Mouse (Mus musculus) cortical plate, adult 2 months (tissue): ENCODE data around the gene Ackr3. TPM values are rescaled to one million over a fixed set of nuclear protein-coding genes. Genes with fewer than 3 reads are reported as not detected.

Experiments used
- H3K27ac ChIP-seq: fragments of 200-500 bp; 2 replicates; pipeline ENCODE4 v1.5.1; 2012; ENCODE audit warnings: low read length, control low read depth, inconsistent platforms; ENCODE audit not compliant: insufficient read depth
- H3K4me1 ChIP-seq: fragments of 200-500 bp; 2 replicates; pipeline ENCODE4 v1.6.1; 2011; ENCODE audit warnings: low read length; ENCODE audit not compliant: control insufficient read depth, insufficient read depth
- H3K4me3 ChIP-seq: fragments of 200-500 bp; 2 replicates; pipeline ENCODE4 v1.5.1; 2011; ENCODE audit warnings: mild to moderate bottlenecking, low read length, control low read depth; ENCODE audit not compliant: insufficient read depth
- CTCF ChIP-seq: fragments of 200-500 bp; IDR thresholded peaks from 2 replicates; pipeline ENCODE4 v1.5.1; 2011; ENCODE audit warnings: mild to moderate bottlenecking, control low read depth, low read length; ENCODE audit not compliant: insufficient read depth; ENCODE audit errors: extremely low read depth
- POLR2A ChIP-seq: fragments of 200-500 bp; IDR thresholded peaks from 2 replicates; pipeline ENCODE4 v1.6.1; 2011; ENCODE audit warnings: mild to moderate bottlenecking, low read length, control low read depth; ENCODE audit not compliant: insufficient read depth; ENCODE audit errors: extremely low read depth
- polyA plus RNA-seq: library from polyadenylated mRNA; depleted of rRNA; stranded (reverse); fragments of >200 nt; gene quantifications from 2 replicates; pipeline ENCODE4 v1.2.3, GENCODE M21; 2012; rRNA removed

Ackr3 gene
- 16.7 and 17.6 TPM in 2 replicates for polyA plus RNA-seq

DNA sequence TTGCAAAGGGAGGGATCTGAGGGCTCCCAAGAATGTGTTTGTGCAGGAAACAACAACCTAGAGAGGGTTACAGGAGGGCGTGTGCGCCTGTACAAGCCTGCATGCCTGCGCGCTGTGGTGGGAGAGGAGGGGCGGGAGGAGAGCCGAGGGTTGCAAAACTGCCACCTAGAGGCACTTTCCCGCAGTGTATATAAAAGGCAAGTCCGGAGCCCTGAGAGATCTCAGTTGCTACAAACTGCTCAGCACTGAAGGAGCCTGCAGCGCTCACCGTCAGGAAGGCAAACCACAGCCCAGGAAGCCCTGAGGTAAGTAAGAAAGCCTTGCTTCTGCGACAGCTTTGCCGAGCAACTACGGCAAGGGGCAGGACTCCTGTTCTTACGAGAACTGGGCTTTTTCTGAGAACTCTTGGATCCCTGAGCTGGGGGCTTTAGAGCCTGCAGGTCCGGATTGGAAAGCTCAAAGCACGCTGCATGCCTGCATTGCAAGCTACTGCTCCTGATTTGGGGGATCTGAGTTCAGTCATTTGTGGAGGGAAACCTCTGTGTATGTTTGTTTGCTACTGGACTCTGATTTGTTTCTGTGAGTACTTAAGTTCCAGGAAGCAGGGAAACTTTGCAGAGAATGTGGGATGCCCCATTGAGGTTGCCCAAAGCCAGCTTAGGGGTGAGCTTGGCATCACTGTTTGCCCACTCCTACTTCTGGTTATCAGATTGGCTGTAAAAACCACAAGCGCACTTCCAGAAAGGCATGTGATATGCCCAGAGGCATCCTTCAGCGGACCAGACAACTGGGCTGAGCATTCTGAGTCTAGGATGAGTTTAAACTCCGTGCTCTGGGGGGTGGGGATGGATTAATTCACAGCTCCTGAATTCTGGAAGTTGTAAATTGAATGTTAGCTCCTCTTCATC lies at the start of gene Ackr3:
Ackr3 (plus strand) TSS at position 198 of the 908 bp plus-strand sequence.
- Histone ChIP-seq H3K27ac (peak within 1 kb of the TSS; percentile 5; the same call in 1 of the 2 replicates), H3K4me1 (peaks cover 2% of the 10 kb centered on the region; the same call in 1 of the 2 replicates), H3K4me3 (peak within 1 kb of the TSS; percentile 52)
- TF ChIP-seq POLR2A (peak; percentile 97), CTCF (peak; percentile 53)

DNA sequence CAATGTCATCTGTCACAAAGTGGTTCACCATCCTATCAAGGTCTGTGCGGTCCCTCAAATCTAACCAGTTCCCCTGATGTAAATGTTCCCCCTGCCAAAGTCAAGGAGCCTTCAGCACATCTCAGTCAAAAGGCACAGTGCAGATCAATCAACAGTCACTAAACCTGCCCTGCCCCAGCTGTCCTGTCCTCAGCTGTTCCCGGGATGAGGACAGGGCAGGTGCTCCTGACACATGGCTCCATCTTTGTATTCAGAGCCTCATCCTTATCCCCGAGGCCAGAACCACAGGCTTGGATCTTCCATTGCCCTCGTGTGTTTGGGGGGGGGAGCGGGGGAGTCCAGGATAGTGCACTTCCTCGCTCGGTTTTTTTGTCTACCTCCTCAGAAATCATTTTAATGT lies 47.2 kb upstream of the Ackr3 start:
- H3K4me1 ChIP-seq: no peaks in the 10 kb centered on the region
- TF ChIP-seq CTCF (no peak), POLR2A (no peak)
- H3K4me3 ChIP-seq: no peak overlapping the region
- H3K27ac ChIP-seq: no peak overlapping the region

DNA sequence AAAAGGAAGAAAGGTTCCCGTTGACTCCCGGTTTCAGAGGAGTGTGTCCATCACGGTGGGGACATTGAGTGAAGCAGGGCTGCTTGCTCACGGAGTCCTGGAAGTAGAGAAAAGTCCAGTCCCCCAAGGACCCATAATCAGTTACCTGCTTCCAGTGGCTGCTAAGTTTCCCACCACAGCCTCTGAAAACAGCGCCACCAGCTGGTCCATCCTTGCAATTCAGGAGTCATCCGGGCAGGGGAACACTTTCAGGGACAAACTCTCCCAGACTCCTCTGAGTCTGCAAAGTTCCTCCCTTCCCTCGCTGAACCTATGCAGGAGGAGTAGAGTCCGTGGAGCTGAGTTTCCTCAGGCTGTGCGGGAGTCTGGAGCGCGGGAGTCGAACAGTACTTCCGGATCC lies 43.9 kb upstream of the Ackr3 start:
- no peak overlapping the region for H3K4me3 ChIP-seq
- no peak for TF ChIP-seq POLR2A
- TF ChIP-seq CTCF: no peak
- no peaks in the 10 kb centered on the region for H3K4me1 ChIP-seq
- no peak overlapping the region for H3K27ac ChIP-seq

DNA sequence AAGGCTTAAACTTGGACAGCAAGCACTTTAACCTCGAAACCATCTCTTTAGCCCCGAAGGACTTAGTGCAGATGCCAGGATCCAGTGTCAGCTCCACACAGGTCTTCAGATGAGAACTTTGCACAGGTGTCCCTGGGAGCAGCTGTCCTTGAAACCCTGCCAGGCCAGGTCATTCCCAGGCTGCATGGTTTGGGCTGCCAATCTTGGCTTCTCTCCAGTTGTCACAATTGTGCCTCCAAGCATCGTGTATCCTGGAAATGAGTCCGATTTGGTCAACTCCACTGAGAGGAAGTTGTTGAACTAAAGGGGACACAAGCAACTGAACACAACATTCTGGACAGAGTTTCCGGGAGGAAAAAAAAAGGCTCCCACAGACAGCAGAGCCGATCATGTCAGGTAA lies 42.2 kb upstream of the Ackr3 start:
- no peak overlapping the region for H3K4me3 ChIP-seq
- H3K4me1 ChIP-seq: no peaks in the 10 kb centered on the region
- TF ChIP-seq CTCF: no peak
- TF ChIP-seq POLR2A: no peak
- H3K27ac ChIP-seq: no peak overlapping the region

DNA sequence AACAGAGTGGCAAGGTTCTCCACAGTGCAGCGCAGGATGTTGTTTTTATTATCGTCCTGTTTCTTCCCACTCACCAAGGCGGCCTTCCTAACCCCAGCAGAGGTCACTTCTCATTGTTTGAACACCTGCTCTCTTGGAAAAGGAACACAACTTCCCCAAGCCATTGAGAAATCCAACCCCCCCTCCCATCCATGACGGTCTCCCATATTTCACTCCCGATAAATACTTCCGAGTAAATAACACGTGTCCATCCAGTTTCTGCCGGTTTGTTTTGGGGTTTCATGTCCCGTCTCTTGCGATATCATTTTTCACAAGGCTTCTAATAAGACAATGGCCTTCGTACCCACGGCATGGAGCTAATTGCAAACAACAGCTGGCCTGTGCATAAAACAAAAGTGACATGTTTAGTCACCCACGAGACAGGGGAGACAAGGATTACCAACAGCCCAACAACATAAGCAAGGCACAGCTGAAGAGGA lies 41.4 kb upstream of the Ackr3 start:
- no peak overlapping the region for H3K27ac ChIP-seq
- no peak overlapping the region for H3K4me3 ChIP-seq
- no peaks in the 10 kb centered on the region for H3K4me1 ChIP-seq
- TF ChIP-seq POLR2A: no peak
- TF ChIP-seq CTCF: no peak

DNA sequence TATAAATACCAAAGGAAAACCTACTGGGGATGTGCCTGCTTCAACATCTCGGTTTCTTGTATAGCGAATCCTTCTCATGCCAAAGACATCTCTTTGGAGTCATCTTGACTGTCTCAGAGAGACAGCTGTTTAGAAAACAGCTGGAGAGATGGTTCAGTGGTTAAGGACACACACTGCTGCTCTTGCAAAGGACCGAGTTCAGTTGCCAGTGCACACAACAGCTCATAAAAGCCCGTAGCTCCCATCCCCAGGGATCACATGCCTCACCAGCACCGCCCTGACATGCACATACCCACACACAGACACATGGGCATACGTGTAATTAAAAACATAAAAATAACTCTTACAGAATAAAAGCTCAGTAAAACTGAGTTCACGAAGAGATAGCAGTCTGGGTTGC lies 40.6 kb upstream of the Ackr3 start:
- Histone ChIP-seq H3K27ac (no peak overlapping the region), H3K4me3 (no peak overlapping the region), H3K4me1 (no peaks in the 10 kb centered on the region)
- TF ChIP-seq CTCF: no peak
- no peak for TF ChIP-seq POLR2A

DNA sequence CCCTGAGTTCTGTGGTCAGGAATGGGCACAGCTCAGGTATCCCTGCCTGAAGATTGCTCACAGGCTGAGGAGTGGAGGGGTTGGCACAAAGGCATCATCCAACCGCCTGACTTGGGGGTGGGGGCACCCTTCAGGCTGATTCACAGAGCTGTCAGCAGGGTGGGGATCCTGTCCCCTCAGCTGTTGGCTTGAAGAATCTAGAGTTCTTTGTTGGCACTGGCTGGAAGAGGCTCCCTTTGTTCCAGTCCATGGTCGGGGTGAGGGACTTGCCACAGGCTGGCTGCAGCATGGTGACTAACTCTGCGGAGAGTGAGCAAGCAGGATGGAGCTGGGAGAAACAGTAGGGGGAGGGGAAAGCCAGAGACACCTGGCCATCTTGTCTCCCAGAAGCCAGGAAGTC lies 39.5 kb upstream of the Ackr3 start:
- H3K4me1 ChIP-seq: no peaks in the 10 kb centered on the region
- H3K27ac ChIP-seq: no peak overlapping the region
- no peak overlapping the region for H3K4me3 ChIP-seq
- TF ChIP-seq POLR2A (no peak), CTCF (no peak)

DNA sequence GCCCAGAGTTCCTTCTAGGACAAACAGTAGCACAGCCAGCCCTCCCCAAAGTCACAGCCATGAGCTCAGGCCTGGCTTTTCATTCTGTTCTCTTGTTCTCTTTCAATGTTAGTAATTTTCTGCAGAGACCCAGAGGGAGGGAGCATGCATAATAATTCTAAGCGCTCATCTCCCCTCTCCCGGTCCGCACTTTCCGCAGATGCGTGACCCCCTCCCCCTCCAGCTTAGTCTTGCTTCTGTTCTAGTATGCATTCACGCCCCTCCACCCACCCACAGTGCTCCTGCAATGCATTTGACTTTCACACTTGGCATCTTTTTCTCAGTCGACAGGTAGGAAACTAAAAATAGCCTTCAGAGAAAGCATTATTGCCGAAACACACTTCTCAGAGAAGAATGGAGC lies 29.4 kb upstream of the Ackr3 start:
- Histone ChIP-seq H3K27ac (no peak overlapping the region), H3K4me1 (no peaks in the 10 kb centered on the region), H3K4me3 (no peak overlapping the region)
- no peak for TF ChIP-seq CTCF
- TF ChIP-seq POLR2A: no peak

DNA sequence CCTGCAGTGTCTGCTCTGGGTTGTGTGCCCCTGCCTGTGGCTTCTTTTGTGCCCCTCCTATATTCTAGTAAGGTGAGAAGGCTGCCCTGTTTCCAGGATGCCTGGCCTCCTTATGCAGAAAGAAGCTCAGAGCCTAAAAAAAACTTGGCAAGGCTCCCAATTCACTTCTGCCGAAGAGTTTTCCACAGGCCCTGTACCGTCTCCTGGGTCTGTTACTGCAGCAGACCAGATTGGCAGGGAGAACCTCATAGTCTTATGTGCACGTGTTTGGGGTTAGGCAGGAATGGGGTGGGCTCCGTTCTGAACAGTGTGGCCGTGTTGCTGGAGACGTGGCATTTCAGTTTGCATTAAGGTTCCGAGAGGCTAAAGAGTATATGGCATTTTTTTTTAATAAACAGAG lies 27.6 kb upstream of the Ackr3 start:
- H3K27ac ChIP-seq: no peak overlapping the region
- TF ChIP-seq POLR2A (no peak), CTCF (no peak)
- H3K4me3 ChIP-seq: no peak overlapping the region
- no peaks in the 10 kb centered on the region for H3K4me1 ChIP-seq

DNA sequence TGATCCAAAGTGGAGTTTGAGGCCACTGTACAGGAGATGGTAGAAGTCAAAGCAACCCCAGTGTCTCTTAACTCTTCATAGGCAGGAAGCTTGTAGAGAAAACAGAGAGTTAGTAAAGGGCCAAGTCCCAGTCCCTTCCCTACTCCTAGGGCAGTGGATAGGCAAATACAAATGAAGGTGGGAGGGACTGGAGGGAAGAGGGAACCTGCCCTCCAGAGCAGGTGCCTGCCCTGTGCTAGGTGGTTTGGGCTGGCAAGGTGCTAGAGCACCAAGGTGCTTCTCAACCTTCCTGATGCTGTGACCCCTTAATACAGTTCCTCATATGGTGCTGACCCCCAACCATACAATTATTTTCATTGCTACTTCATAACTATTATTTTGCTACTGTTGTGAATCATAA lies 26.2 kb upstream of the Ackr3 start:
- TF ChIP-seq CTCF: no peak
- no peak for TF ChIP-seq POLR2A
- no peak overlapping the region for H3K4me3 ChIP-seq
- no peak overlapping the region for H3K27ac ChIP-seq
- no peaks in the 10 kb centered on the region for H3K4me1 ChIP-seq

DNA sequence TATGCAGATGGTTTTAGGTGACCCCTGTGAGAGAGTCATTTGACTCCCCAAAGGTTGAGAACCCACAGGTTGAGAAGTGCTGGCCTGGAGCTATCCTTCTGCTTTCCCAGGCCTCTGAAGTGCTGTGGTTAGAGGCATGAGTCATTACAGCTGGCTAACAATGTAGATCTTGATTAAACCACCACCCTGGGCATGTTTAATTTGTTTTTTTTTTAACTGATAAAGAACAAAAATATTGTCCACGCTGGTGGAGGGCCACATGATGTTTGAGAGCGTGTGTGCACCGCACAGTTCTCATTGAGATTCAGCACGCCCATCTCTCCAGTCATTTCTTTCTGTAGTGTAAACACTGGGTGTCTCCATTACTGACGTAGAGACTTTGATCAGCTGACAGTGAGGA lies 25.8 kb upstream of the Ackr3 start:
- TF ChIP-seq CTCF (no peak), POLR2A (no peak)
- H3K4me3 ChIP-seq: no peak overlapping the region
- H3K4me1 ChIP-seq: no peaks in the 10 kb centered on the region
- no peak overlapping the region for H3K27ac ChIP-seq
